Mouse (Mus musculus) kidney, postnatal 0 days (tissue): ENCODE data around the gene Tbc1d9. TPM values are rescaled to one million over a fixed set of nuclear protein-coding genes. Genes with fewer than 3 reads are reported as not detected.
A peak's percentile ranks its signal among the peaks of the same experiment; 100 is the strongest.

Source experiments
- ATAC-seq: fragments of 200-750 bp; cut with Nextera tagmentation; replicated peaks from 2 replicates; pipeline ENCODE4 v1.8.0; 2017; ENCODE audit warnings: low read depth, moderate number of reproducible peaks, moderate TSS enrichment, moderate library complexity; ENCODE audit not compliant: low FRiP score
- DNase-seq: peaks from one replicate; pipeline ENCODE4 v3.0.0-alpha.2; 2016; ENCODE audit warnings: low spot score
- H3K27ac ChIP-seq: fragments of 300-500 bp; sonication (generic); 2 replicates; pipeline ENCODE4 v1.5.1; 2014; ENCODE audit warnings: mild to moderate bottlenecking
- H3K27me3 ChIP-seq: fragments of 300-500 bp; sonication (generic); 2 replicates; pipeline ENCODE4 v1.6.1; 2014; ENCODE audit warnings: low read length, mixed read lengths; ENCODE audit not compliant: insufficient read depth
- H3K36me3 ChIP-seq: fragments of 300-500 bp; sonication (generic); 2 replicates; pipeline ENCODE4 v1.6.1; 2014; ENCODE audit warnings: low read length, mixed read lengths; ENCODE audit not compliant: insufficient read depth
- H3K4me1 ChIP-seq: fragments of 300-500 bp; sonication (generic); replicated peaks from 2 replicates; pipeline ENCODE4 v1.6.1; 2014; ENCODE audit warnings: antibody characterized with exemption, low read length, mixed read lengths; ENCODE audit not compliant: insufficient read depth
- H3K4me2 ChIP-seq: fragments of 300-500 bp; sonication (generic); 2 replicates; pipeline ENCODE4 v1.6.1; 2014; ENCODE audit warnings: mild to moderate bottlenecking, low read length, moderate library complexity, mixed read lengths
- H3K4me3 ChIP-seq: fragments of 300-500 bp; sonication (generic); replicated peaks from 2 replicates; pipeline ENCODE4 v1.5.1; 2014; ENCODE audit warnings: low read depth, low read length
- H3K9ac ChIP-seq: fragments of 300-500 bp; sonication (generic); 2 replicates; pipeline ENCODE4 v1.6.1; 2014; ENCODE audit warnings: low read depth, low read length
- H3K9me3 ChIP-seq: fragments of 300-500 bp; sonication (generic); replicated peaks from 2 replicates; pipeline ENCODE4 v1.6.1; 2016; ENCODE audit warnings: low read length, inconsistent platforms, mixed read lengths
- CTCF ChIP-seq: IDR thresholded peaks from 2 replicates; pipeline ENCODE4 v1.5.1; 2016; ENCODE audit warnings: antibody characterized with exemption, low read depth, mild to moderate bottlenecking, moderate library complexity
- WGBS: fragments of 180-500 bp; shearing (Covaris S2); extraction: QIAGEN DNeasy Blood & Tissue Kit; methylation state at CpG from one replicate; pipeline ENCODE4 v1.1.7; 2014; 5-methylcytosine and 5-hydroxymethylcytosine counted together
- polyA plus RNA-seq: library from polyadenylated mRNA; unstranded; fragments of >200 nt; fragmentation: Nextera tagmentation; extraction: Ambion mirVana; gene quantifications from 2 replicates; pipeline ENCODE4 v1.2.1, GENCODE M21; 2015

The Tbc1d9 gene
- polyA plus RNA-seq, 1 experiment from 2014 or later = 1.7 TPM

- 4% methylated on average over 52 of the region's 54 CpGs for WGBS
- ATAC-seq (peak; percentile 53), DNase-seq (peak; percentile 55)
- no peaks in the 10 kb centered on the region for H3K27me3 ChIP-seq
- no peaks in the 10 kb centered on the region for H3K9me3 ChIP-seq
- H3K36me3 ChIP-seq = no peaks in the 10 kb centered on the region
- H3K4me1 ChIP-seq = no peaks in the 10 kb centered on the region
- peak within 1 kb of the TSS; percentile 80 for H3K9ac ChIP-seq
- peak within 1 kb of the TSS; percentile 47 for H3K4me3 ChIP-seq
- no peak for TF ChIP-seq CTCF
- H3K4me2 ChIP-seq = peak within 1 kb of the TSS; percentile 85
- H3K27ac ChIP-seq = peak within 1 kb of the TSS; percentile 77
Measured at GRCm38 (mm10) chr8:83165931-83166867, 1.0 kb downstream of the Tbc1d9 start, which contains the start of gene Gm10645. TSS of gene Gm10645 (minus strand) at chr8:83166170.

- no peaks in the 10 kb centered on the region for H3K36me3 ChIP-seq
- ATAC-seq (no peak), DNase-seq (no peak)
- no peaks in the 10 kb centered on the region for H3K9me3 ChIP-seq
- no peak overlapping the region for H3K9ac ChIP-seq
- no peak overlapping the region for H3K4me3 ChIP-seq
- no peak for TF ChIP-seq CTCF
- 53% methylated on average over 3 of the region's 3 CpGs for WGBS
- H3K4me1 ChIP-seq = no peaks in the 10 kb centered on the region
- H3K27me3 ChIP-seq = no peaks in the 10 kb centered on the region
- H3K4me2 ChIP-seq = no peak overlapping the region
- no peak overlapping the region for H3K27ac ChIP-seq
Measured at GRCm38 (mm10) chr8:83167932-83168331, 2.8 kb downstream of the Tbc1d9 start.

- no peaks in the 10 kb centered on the region for H3K36me3 ChIP-seq
- H3K9me3 ChIP-seq = no peaks in the 10 kb centered on the region
- H3K4me1 ChIP-seq = no peaks in the 10 kb centered on the region
- no peak overlapping the region for H3K4me2 ChIP-seq
- no peak overlapping the region for H3K4me3 ChIP-seq
- ATAC-seq (no peak), DNase-seq (no peak)
- 84% methylated on average over 3 of the region's 3 CpGs for WGBS
- TF ChIP-seq CTCF = no peak
- no peak overlapping the region for H3K9ac ChIP-seq
- H3K27ac ChIP-seq = no peak overlapping the region
- H3K27me3 ChIP-seq = no peaks in the 10 kb centered on the region
Measured at GRCm38 (mm10) chr8:83169127-83169526, 4.0 kb downstream of the Tbc1d9 start.

GRCm38 (mm10) chr8:83169709-83170108 is 4.6 kb downstream of the Tbc1d9 start:
- Histone ChIP-seq H3K4me2 (no peak overlapping the region), H3K9ac (no peak overlapping the region), H3K27ac (no peak overlapping the region), H3K4me3 (no peak overlapping the region), H3K36me3 (no peaks in the 10 kb centered on the region), H3K9me3 (no peaks in the 10 kb centered on the region), H3K27me3 (no peaks in the 10 kb centered on the region), H3K4me1 (no peaks in the 10 kb centered on the region)
- 92% methylated on average over 2 of the region's 2 CpGs for WGBS
- ATAC-seq (no peak), DNase-seq (no peak)
- peak; percentile 57 for TF ChIP-seq CTCF

GRCm38 (mm10) chr8:83170894-83171293 is 5.7 kb downstream of the Tbc1d9 start:
- Histone ChIP-seq H3K36me3 (no peaks in the 10 kb centered on the region), H3K4me3 (no peak overlapping the region), H3K9ac (no peak overlapping the region), H3K27me3 (no peaks in the 10 kb centered on the region), H3K9me3 (no peaks in the 10 kb centered on the region), H3K4me2 (no peak overlapping the region), H3K4me1 (no peaks in the 10 kb centered on the region), H3K27ac (no peak overlapping the region)
- DNase-seq = no peak
- WGBS = 47% methylated on average over 6 of the region's 6 CpGs
- ATAC-seq = no peak
- TF ChIP-seq CTCF = no peak

GRCm38 (mm10) chr8:83175680-83176079 is 10.5 kb downstream of the Tbc1d9 start:
- Histone ChIP-seq H3K9me3 (no peaks in the 10 kb centered on the region), H3K9ac (no peak overlapping the region), H3K27me3 (no peaks in the 10 kb centered on the region), H3K27ac (no peak overlapping the region), H3K4me2 (no peak overlapping the region), H3K4me1 (0 out of 2 replicates have a peak, but pooled peaks cover 5% of the 10 kb centered on the region), H3K4me3 (no peak overlapping the region), H3K36me3 (no peaks in the 10 kb centered on the region)
- TF ChIP-seq CTCF = no peak
- no peak for ATAC-seq
- 65% methylated on average over 10 of the region's 10 CpGs for WGBS
- no peak for DNase-seq
